Mouse (Mus musculus): ENCODE data around the gene Tbc1d15. TPM values are rescaled to one million over a fixed set of nuclear protein-coding genes. Genes with fewer than 3 reads are reported as not detected.

Tbc1d15 gene
- polyA plus RNA-seq (2012; rRNA removed), result 20.0 and 21.9 TPM in 2 replicates

DNA sequence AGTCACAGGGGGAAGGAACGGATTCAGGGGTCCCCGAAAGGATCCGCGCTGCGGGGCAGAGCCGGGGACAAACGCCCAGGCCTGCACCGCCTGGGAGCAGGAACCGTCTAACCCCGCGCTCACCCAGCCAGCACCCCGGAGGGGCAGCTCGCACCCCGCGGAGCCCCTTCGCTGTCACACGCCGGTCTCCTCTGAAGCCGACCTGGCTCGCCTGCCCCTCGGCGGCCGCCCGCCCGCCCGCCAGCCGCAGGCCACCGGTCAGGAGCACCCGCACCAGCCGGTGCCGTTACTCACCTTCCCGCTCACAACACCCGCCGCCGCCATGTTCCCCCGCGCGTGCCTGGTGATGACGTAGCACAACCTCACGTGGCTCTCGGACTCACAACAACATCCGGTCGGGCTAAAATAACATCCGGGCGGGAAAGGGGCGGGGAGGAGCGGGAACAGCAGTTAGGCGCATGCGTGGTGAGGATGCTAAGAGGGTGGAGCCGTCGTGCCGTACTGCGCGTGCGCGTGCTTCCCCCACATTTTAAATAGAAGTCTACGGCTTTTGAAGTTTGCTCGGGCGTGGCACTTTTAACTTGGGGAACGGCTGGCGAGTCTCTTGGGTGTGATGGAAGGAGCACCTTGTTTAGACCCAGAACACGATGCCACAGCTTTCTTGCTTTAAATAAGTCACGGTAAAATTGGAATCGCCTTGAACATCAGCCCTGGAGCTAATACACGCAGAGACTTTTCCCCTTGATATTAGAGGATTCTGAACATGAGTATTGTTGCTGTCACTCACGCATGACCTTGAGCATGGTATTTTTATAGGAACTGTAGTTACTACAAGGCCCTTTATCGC, at the start of gene Tbc1d15:
Gene Tbc1d15, minus strand, starts transcription at position 380 of the 847 bp plus-strand sequence.

GRCm38 (mm10) chr10:115184697-115185096, 66.6 kb downstream of the Tbc1d15 start, which contains the start of gene Tph2:
Tph2 (minus strand) TSS chr10:115185022.

Other genes starting within 250 kb of the Tbc1d15 start
- 3.1 and 3.4 TPM in 2 replicates for gene Tph2, start 66.4 kb downstream of the Tbc1d15 start, polyA plus RNA-seq (2012; rRNA removed)
- gene Rab21, start 64.1 kb upstream of the Tbc1d15 start, polyA plus RNA-seq (2012; rRNA removed), result 31.0 and 31.4 TPM in 2 replicates
- 30.8 and 33.6 TPM in 2 replicates for gene Tmem19, start 111.0 kb upstream of the Tbc1d15 start, polyA plus RNA-seq (2012; rRNA removed)
- gene Thap2, start 133.0 kb upstream of the Tbc1d15 start, polyA plus RNA-seq (2012; rRNA removed), result 15.4 and 16.5 TPM in 2 replicates
- 110 and 116 TPM in 2 replicates for gene Zfc3h1, start 133.5 kb upstream of the Tbc1d15 start, polyA plus RNA-seq (2012; rRNA removed)

Measured in central nervous system, embryonic 18 days (tissue).